Mouse (Mus musculus): Measurements from ENCODE around the gene Kpna7. TPM values are rescaled to one million over a fixed set of nuclear protein-coding genes. Genes with fewer than 3 reads are reported as not detected.
"Not testable (repeated sequence)": the region's sequence is repeated elsewhere in the genome, so short reads cannot be mapped to it uniquely, and the experiment has no call there.

Gene Kpna7
- polyA plus RNA-seq, 1 experiment from 2014 or later, result not detected

DNA sequence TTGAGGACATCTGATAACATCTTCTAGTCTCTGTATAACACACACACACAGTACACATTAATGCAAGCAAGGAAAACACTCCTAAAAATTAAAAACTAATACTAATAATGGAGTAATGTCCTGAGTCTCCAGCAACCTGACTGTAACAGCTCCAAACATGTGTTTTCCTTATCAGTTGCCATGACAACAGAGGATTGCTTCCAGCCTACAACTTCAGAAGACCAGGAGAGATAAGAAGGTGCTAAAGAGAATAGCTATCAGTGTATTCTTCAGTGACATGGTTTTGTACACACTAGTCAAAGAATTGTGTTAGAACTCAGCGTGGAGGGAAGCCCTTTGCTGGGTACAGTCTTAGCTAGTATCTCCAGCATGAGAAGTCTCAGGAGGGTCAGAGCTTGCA is 63.1 kb downstream of the Kpna7 start:
- H3K27ac ChIP-seq (ENCODE audit: low read depth, low read length); H3K9ac ChIP-seq (ENCODE audit: low read length); H3K4me3 ChIP-seq (ENCODE audit: low read depth, low read length); ATAC-seq (ENCODE audit: low FRiP score); H3K27me3 ChIP-seq (ENCODE audit: control insufficient read depth, insufficient read depth, low read length); H3K4me1 ChIP-seq (ENCODE audit: control insufficient read depth, insufficient read depth, low read length); H3K36me3 ChIP-seq (ENCODE audit: control insufficient read depth, insufficient read depth, low read length); H3K4me2 ChIP-seq; H3K9me3 ChIP-seq (ENCODE audit: control insufficient read depth, low read length); DNase-seq (ENCODE audit: low spot score, missing footprints): not testable (repeated sequence)
- 74% methylated on average over 1 of the region's 1 CpGs for WGBS

DNA sequence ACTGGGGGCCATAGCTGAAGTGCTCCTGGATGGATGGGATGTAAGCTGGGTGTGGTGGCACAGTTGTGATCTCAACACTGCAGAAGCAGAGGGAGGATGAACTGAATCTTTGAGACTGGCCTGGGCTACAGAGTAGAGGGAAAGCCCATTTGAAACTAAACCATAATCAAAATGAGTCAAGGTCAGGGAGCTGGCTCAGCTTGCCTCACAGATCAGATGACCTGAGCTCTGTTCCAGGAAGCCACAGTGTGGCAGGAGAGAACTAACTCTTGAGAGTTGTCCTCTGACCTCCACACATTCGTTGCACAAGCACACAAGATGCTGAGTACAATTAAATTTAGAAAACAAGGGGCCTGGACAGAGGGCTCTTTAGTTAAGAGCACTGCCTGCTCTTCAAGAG is 63.6 kb downstream of the Kpna7 start:
- not testable (repeated sequence) for DNase-seq (ENCODE audit: low spot score, missing footprints); H3K9ac ChIP-seq (ENCODE audit: low read length); H3K9me3 ChIP-seq (ENCODE audit: control insufficient read depth, low read length); H3K36me3 ChIP-seq (ENCODE audit: control insufficient read depth, insufficient read depth, low read length); H3K27ac ChIP-seq (ENCODE audit: low read depth, low read length); H3K4me1 ChIP-seq (ENCODE audit: control insufficient read depth, insufficient read depth, low read length); H3K4me2 ChIP-seq; H3K4me3 ChIP-seq (ENCODE audit: low read depth, low read length); ATAC-seq (ENCODE audit: low FRiP score); H3K27me3 ChIP-seq (ENCODE audit: control insufficient read depth, insufficient read depth, low read length)
- WGBS, result 19% methylated on average over 1 of the region's 1 CpGs

DNA sequence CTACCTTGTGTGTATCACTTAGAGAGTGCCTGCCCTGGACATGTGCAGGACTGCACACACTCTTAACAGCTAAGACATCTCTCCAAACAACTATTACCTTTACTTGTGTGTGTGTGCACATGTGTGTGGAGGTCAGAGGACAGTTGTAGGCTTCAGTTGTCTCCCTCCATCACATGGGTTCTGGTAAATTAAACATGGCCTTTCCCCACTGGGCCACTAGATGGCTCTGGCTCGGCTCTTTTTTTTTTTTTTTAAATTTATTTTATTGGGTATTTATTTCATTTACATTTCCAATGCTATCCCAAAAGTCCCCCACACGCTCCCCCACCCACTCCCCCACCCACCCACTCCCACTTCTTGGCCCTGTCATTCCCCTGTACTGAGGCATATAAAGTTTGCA is 67.1 kb downstream of the Kpna7 start:
- not testable (repeated sequence) for ATAC-seq (ENCODE audit: low FRiP score); H3K36me3 ChIP-seq (ENCODE audit: control insufficient read depth, insufficient read depth, low read length); DNase-seq (ENCODE audit: low spot score, missing footprints); H3K9ac ChIP-seq (ENCODE audit: low read length); H3K27me3 ChIP-seq (ENCODE audit: control insufficient read depth, insufficient read depth, low read length); H3K9me3 ChIP-seq (ENCODE audit: control insufficient read depth, low read length); H3K27ac ChIP-seq (ENCODE audit: low read depth, low read length); H3K4me1 ChIP-seq (ENCODE audit: control insufficient read depth, insufficient read depth, low read length); H3K4me2 ChIP-seq; H3K4me3 ChIP-seq (ENCODE audit: low read depth, low read length)
- WGBS, result 41% methylated on average over 1 of the region's 2 CpGs

GRCm38 (mm10) chr5:145014278-145014677 is 69.6 kb downstream of the Kpna7 start:
- Histone ChIP-seq H3K9ac (ENCODE audit: low read length) (no peak overlapping the region), H3K4me2 (no peak overlapping the region), H3K27me3 (ENCODE audit: control insufficient read depth, insufficient read depth, low read length) (no peaks in the 10 kb centered on the region), H3K36me3 (ENCODE audit: control insufficient read depth, insufficient read depth, low read length) (no peaks in the 10 kb centered on the region), H3K9me3 (ENCODE audit: control insufficient read depth, low read length) (no peaks in the 10 kb centered on the region), H3K27ac (ENCODE audit: low read depth, low read length) (no peak overlapping the region), H3K4me1 (ENCODE audit: control insufficient read depth, insufficient read depth, low read length) (no peaks in the 10 kb centered on the region), H3K4me3 (ENCODE audit: low read depth, low read length) (no peak overlapping the region)
- WGBS, result 79% methylated on average over 1 of the region's 1 CpGs
- DNase-seq (ENCODE audit: low spot score, missing footprints) (no peak), ATAC-seq (ENCODE audit: low FRiP score) (no peak)

DNA sequence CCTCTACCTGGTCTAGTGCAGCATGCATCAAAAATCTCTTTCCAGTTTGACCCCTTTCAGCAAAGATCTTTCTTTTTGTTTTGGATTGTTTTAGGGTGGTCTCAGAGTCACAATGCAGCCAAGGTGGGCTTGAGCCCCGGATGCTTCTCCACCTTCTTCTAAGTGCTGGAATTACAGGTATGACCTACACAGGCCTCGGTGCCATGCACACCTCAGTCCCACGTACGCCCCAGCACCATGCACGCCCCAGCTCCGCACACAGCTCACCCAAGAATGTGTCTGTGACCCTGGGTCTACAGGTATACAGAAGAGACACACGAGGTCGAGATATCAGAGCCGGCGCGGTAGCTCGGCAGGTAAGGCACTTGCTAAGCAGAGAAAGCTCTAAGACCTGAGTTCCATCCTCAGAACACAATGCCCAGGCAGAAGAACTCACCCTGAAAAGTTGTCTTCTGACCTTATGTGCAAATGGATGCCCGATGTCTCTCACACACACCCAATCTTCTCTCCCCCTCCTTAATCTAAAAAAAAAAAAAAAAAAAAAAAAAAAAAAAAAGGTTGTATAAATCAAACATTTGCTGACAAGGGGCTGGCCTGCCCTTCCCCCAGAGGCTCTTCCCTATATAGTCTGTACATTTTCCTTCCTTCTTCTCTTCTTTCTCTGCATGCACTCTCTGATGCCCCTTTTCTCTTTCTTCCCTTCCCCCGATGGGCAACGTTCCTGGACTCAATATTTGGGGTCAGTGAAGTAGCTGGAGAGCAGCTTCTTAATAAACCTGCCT is 74.8 kb downstream of the Kpna7 start:
- Histone ChIP-seq H3K9ac (ENCODE audit: low read length) (no peak overlapping the region), H3K4me3 (ENCODE audit: low read depth, low read length) (no peak overlapping the region), H3K27me3 (ENCODE audit: control insufficient read depth, insufficient read depth, low read length) (no peaks in the 10 kb centered on the region), H3K4me1 (ENCODE audit: control insufficient read depth, insufficient read depth, low read length) (no peaks in the 10 kb centered on the region), H3K4me2 (no peak overlapping the region), H3K36me3 (ENCODE audit: control insufficient read depth, insufficient read depth, low read length) (no peaks in the 10 kb centered on the region), H3K9me3 (ENCODE audit: control insufficient read depth, low read length) (no peaks in the 10 kb centered on the region), H3K27ac (ENCODE audit: low read depth, low read length) (no peak overlapping the region)
- DNase-seq (ENCODE audit: low spot score, missing footprints) (no peak), ATAC-seq (ENCODE audit: low FRiP score) (no peak)
- WGBS, result 92% methylated on average over 15 of the region's 15 CpGs

DNA sequence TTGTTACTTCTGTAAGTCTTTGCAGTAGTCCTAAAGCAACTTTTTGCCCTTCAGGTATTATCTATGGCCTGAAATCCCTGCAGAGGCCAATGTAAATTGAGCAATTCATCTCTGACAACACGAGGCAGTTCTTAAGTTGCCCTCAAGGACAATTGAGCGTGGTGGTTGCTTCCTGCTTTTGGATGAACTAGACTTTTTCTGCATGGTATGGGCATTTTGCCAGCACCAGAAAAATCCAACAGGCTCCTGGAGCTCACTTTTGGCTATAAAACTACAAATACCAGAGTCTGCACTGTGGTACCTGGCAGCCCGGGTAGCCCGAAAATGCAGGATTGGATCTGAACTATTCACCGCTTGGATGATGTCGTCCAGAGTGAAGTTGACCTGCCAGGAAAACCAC is 78.2 kb downstream of the Kpna7 start:
- WGBS, result 89% methylated on average over 6 of the region's 6 CpGs
- H3K27ac ChIP-seq (ENCODE audit: low read depth, low read length), result no peak overlapping the region
- no peak for ATAC-seq (ENCODE audit: low FRiP score)

GRCm38 (mm10) chr5:145004495-145004894 is 79.3 kb downstream of the Kpna7 start:
- Histone ChIP-seq H3K4me3 (ENCODE audit: low read depth, low read length) (no peak overlapping the region), H3K4me2 (no peak overlapping the region), H3K9ac (ENCODE audit: low read length) (no peak overlapping the region), H3K9me3 (ENCODE audit: control insufficient read depth, low read length) (no peaks in the 10 kb centered on the region), H3K4me1 (ENCODE audit: control insufficient read depth, insufficient read depth, low read length) (no peaks in the 10 kb centered on the region), H3K27me3 (ENCODE audit: control insufficient read depth, insufficient read depth, low read length) (no peaks in the 10 kb centered on the region), H3K36me3 (ENCODE audit: control insufficient read depth, insufficient read depth, low read length) (no peaks in the 10 kb centered on the region), H3K27ac (ENCODE audit: low read depth, low read length) (no peak overlapping the region)
- 85% methylated on average over 9 of the region's 9 CpGs for WGBS
- ATAC-seq (ENCODE audit: low FRiP score) (no peak), DNase-seq (ENCODE audit: low spot score, missing footprints) (no peak)

More for the DNA sequence above, 78.2 kb downstream of the Kpna7 start:
- no peak overlapping the region for H3K9ac ChIP-seq (ENCODE audit: low read length)
- no peaks in the 10 kb centered on the region for H3K9me3 ChIP-seq (ENCODE audit: control insufficient read depth, low read length)
- no peaks in the 10 kb centered on the region for H3K36me3 ChIP-seq (ENCODE audit: control insufficient read depth, insufficient read depth, low read length)
- H3K4me3 ChIP-seq (ENCODE audit: low read depth, low read length), result no peak overlapping the region
- no peak overlapping the region for H3K4me2 ChIP-seq
- DNase-seq (ENCODE audit: low spot score, missing footprints), result no peak
- no peaks in the 10 kb centered on the region for H3K27me3 ChIP-seq (ENCODE audit: control insufficient read depth, insufficient read depth, low read length)
- no peaks in the 10 kb centered on the region for H3K4me1 ChIP-seq (ENCODE audit: control insufficient read depth, insufficient read depth, low read length)

GRCm38 (mm10) chr5:145003362-145003761 is 80.5 kb downstream of the Kpna7 start:
- no peaks in the 10 kb centered on the region for H3K36me3 ChIP-seq (ENCODE audit: control insufficient read depth, insufficient read depth, low read length)

GRCm38 (mm10) chr5:144998491-144998890 is 85.3 kb downstream of the Kpna7 start:
- no peak overlapping the region for H3K9ac ChIP-seq (ENCODE audit: low read length)
- 22% methylated on average over 2 of the region's 2 CpGs for WGBS
- ATAC-seq (ENCODE audit: low FRiP score) (no peak), DNase-seq (ENCODE audit: low spot score, missing footprints) (no peak)
- no peak overlapping the region for H3K4me2 ChIP-seq
- no peaks in the 10 kb centered on the region for H3K9me3 ChIP-seq (ENCODE audit: control insufficient read depth, low read length)
- H3K27me3 ChIP-seq (ENCODE audit: control insufficient read depth, insufficient read depth, low read length), result no peaks in the 10 kb centered on the region
- no peak overlapping the region for H3K4me3 ChIP-seq (ENCODE audit: low read depth, low read length)
- no peaks in the 10 kb centered on the region for H3K36me3 ChIP-seq (ENCODE audit: control insufficient read depth, insufficient read depth, low read length)
- H3K27ac ChIP-seq (ENCODE audit: low read depth, low read length), result no peak overlapping the region
- H3K4me1 ChIP-seq (ENCODE audit: control insufficient read depth, insufficient read depth, low read length), result no peaks in the 10 kb centered on the region

More at GRCm38 (mm10) chr5:145003362-145003761, 80.5 kb downstream of the Kpna7 start:
- H3K9me3 ChIP-seq (ENCODE audit: control insufficient read depth, low read length), result no peaks in the 10 kb centered on the region
- H3K27ac ChIP-seq (ENCODE audit: low read depth, low read length), result no peak overlapping the region
- no peaks in the 10 kb centered on the region for H3K4me1 ChIP-seq (ENCODE audit: control insufficient read depth, insufficient read depth, low read length)
- no peak overlapping the region for H3K4me3 ChIP-seq (ENCODE audit: low read depth, low read length)
- H3K4me2 ChIP-seq, result no peak overlapping the region
- WGBS, result 78% methylated on average over 3 of the region's 3 CpGs
- no peaks in the 10 kb centered on the region for H3K27me3 ChIP-seq (ENCODE audit: control insufficient read depth, insufficient read depth, low read length)
- no peak for DNase-seq (ENCODE audit: low spot score, missing footprints)
- ATAC-seq (ENCODE audit: low FRiP score), result no peak
- no peak overlapping the region for H3K9ac ChIP-seq (ENCODE audit: low read length)

Data from midbrain, embryonic 11.5 days (tissue).